In genomic region chr9:52223509-52224113, GRCm38 (mm10) we compare ENCODE assay signal across 11 mouse cellular contexts. TPM values are rescaled to one million over a fixed set of nuclear protein-coding genes. Genes with fewer than 3 reads are reported as not detected.
DNase-seq lines count a peak whose midpoint lies in the region; ATAC-seq and TF ChIP-seq lines count a peak whose summit lies in the region.
"Had no signal": no experiment of that assay in that cellular context is flagged by ENCODE, and none has a peak within 500 bp of the region (broad histone marks: within the 10 kb centered on the region; RNA-seq: fewer than 3 reads in every experiment).

No protein-coding gene starts in this region.

- H3K9ac ChIP-seq in embryonic facial prominence, embryonic 11.5 days (replicated peaks; ENCODE audit: low read length) = peak overlapping the region; percentile 4; the same call in 1 of the 2 replicates
- peak overlapping the region; percentile 16; the same call in 1 of the 2 replicates for H3K9ac ChIP-seq in hindbrain, embryonic 15.5 days
- H3K9ac ChIP-seq in neural tube, embryonic 13.5 days = peak overlapping the region; percentile 62
- H3K9ac ChIP-seq in liver, postnatal 0 days (replicated peaks) = no peak overlapping the region
- H3K9ac ChIP-seq: lung, embryonic 14.5 days had no signal

- no peak overlapping the region for H3K27ac ChIP-seq in embryonic facial prominence, embryonic 11.5 days (replicated peaks; ENCODE audit: low read depth, low read length)
- H3K27ac ChIP-seq in hindbrain, embryonic 15.5 days (replicated peaks) = peak overlapping the region; percentile 72
- peak overlapping the region; percentile 68 for H3K27ac ChIP-seq in neural tube, embryonic 13.5 days (replicated peaks)
- H3K27ac ChIP-seq in liver, postnatal 0 days (ENCODE audit: low read depth) = no peak overlapping the region
- H3K27ac ChIP-seq: left cerebral cortex, adult 2 months had no signal

- H3K27me3 ChIP-seq in embryonic facial prominence, embryonic 11.5 days (ENCODE audit: control insufficient read depth, insufficient read depth, low read length) = no peaks in the 10 kb centered on the region
- H3K27me3 ChIP-seq in hindbrain, embryonic 15.5 days = no peaks in the 10 kb centered on the region
- H3K27me3 ChIP-seq in neural tube, embryonic 13.5 days = no peaks in the 10 kb centered on the region
- no peaks in the 10 kb centered on the region for H3K27me3 ChIP-seq in liver, postnatal 0 days (ENCODE audit: insufficient read depth, low read length)

- no peaks in the 10 kb centered on the region for H3K36me3 ChIP-seq in embryonic facial prominence, embryonic 11.5 days (replicated peaks; ENCODE audit: control insufficient read depth, insufficient read depth, low read depth, low read length)
- H3K36me3 ChIP-seq in hindbrain, embryonic 15.5 days = no peaks in the 10 kb centered on the region
- H3K36me3 ChIP-seq in neural tube, embryonic 13.5 days = no peaks in the 10 kb centered on the region
- no peaks in the 10 kb centered on the region for H3K36me3 ChIP-seq in liver, postnatal 0 days (replicated peaks; ENCODE audit: insufficient read depth, low read length)

- no peak overlapping the region for H3K4me3 ChIP-seq in embryonic facial prominence, embryonic 11.5 days (ENCODE audit: low read depth, low read length)
- no peak overlapping the region for H3K4me3 ChIP-seq in hindbrain, embryonic 15.5 days
- no peak overlapping the region for H3K4me3 ChIP-seq in neural tube, embryonic 13.5 days
- no peak overlapping the region for H3K4me3 ChIP-seq in liver, postnatal 0 days (ENCODE audit: low read depth, low read length)
- H3K4me3 ChIP-seq: left cerebral cortex, adult 2 months had no signal

- H3K4me1 ChIP-seq in embryonic facial prominence, embryonic 11.5 days (ENCODE audit: control insufficient read depth, insufficient read depth, low read length) = no peaks in the 10 kb centered on the region
- H3K4me1 ChIP-seq in hindbrain, embryonic 15.5 days (replicated peaks) = peaks cover 14% of the 10 kb centered on the region
- H3K4me1 ChIP-seq in neural tube, embryonic 13.5 days (replicated peaks) = peaks cover 13% of the 10 kb centered on the region
- no peaks in the 10 kb centered on the region for H3K4me1 ChIP-seq in liver, postnatal 0 days (ENCODE audit: insufficient read depth)

- H3K4me2 ChIP-seq in embryonic facial prominence, embryonic 11.5 days (ENCODE audit: low read depth, low read length) = no peak overlapping the region
- peak overlapping the region; percentile 42 for H3K4me2 ChIP-seq in hindbrain, embryonic 15.5 days
- peak overlapping the region; percentile 43 for H3K4me2 ChIP-seq in neural tube, embryonic 13.5 days
- no peak overlapping the region for H3K4me2 ChIP-seq in liver, postnatal 0 days (ENCODE audit: low read depth, low read length)
- H3K4me2 ChIP-seq: lung, embryonic 14.5 days had no signal

- peak; percentile 76 for DNase-seq in heart, adult 11 months
- DNase-seq in heart, adult 18-20 months = no peak
- peak; percentile 34 for DNase-seq in embryonic facial prominence, embryonic 11.5 days (ENCODE audit: low spot score)
- no peak for DNase-seq in testis, postnatal 14 days (ENCODE audit: low spot score)
- DNase-seq in liver, postnatal 0 days = no peak
- DNase-seq in ovary, postnatal 10 days (ENCODE audit: low spot score) = no peak
- DNase-seq: kidney, adult 8-10 months; lung, embryonic 14.5 days had no signal

- no peak; the same call in 1 of the 2 replicates for ATAC-seq in embryonic facial prominence, embryonic 11.5 days (replicated peaks; ENCODE audit: insufficient number of reproducible peaks, low FRiP score, low TSS enrichment, low read depth)
- ATAC-seq in hindbrain, embryonic 15.5 days (ENCODE audit: low FRiP score, low read depth) = peak; percentile 82; the same call in 1 of the 2 replicates
- peak; percentile 84 for ATAC-seq in neural tube, embryonic 13.5 days (ENCODE audit: low read depth)
- ATAC-seq in liver, postnatal 0 days = no peak

- H3K9me3 ChIP-seq in embryonic facial prominence, embryonic 11.5 days (replicated peaks; ENCODE audit: control insufficient read depth, low read length) = no peaks in the 10 kb centered on the region
- no peaks in the 10 kb centered on the region for H3K9me3 ChIP-seq in hindbrain, embryonic 15.5 days
- no peaks in the 10 kb centered on the region for H3K9me3 ChIP-seq in neural tube, embryonic 13.5 days
- H3K9me3 ChIP-seq in liver, postnatal 0 days (ENCODE audit: low read length) = no peaks in the 10 kb centered on the region

- WGBS in embryonic facial prominence, embryonic 11.5 days = 24% methylated on average over 7 of the region's 7 CpGs
- WGBS in hindbrain, embryonic 15.5 days = 2% methylated on average over 7 of the region's 7 CpGs
- 12% methylated on average over 7 of the region's 7 CpGs for WGBS in neural tube, embryonic 13.5 days
- 66% methylated on average over 7 of the region's 7 CpGs for WGBS in liver, postnatal 0 days (ENCODE audit: insufficient replicate concordance)

- TF ChIP-seq EP300 in liver, postnatal 0 days (IDR thresholded peaks at IDR 0.05; ENCODE audit: low read depth) = no peak

- TF ChIP-seq CTCF in liver, postnatal 0 days (IDR thresholded peaks at IDR 0.05; ENCODE audit: low read depth) = no peak

RNA-seq across cellular contexts. Expression of gene Zc3h12c, which starts 55.2 kb away (rescaled TPM):
- total RNA-seq in heart, adult 18-20 months (2021) = 1 to 10 TPM; 7.7 to 8.4 TPM
- polyA plus RNA-seq in embryonic facial prominence, embryonic 11.5 days (2014; fragmentation: Nextera tagmentation; extraction: Ambion mirVana) = 5.5 and 6.0 TPM in 2 replicates
- polyA plus RNA-seq in hindbrain, embryonic 15.5 days (2015; fragmentation: Nextera tagmentation; extraction: Ambion mirVana) = 4.5 and 6.3 TPM in 2 replicates
- polyA plus RNA-seq in neural tube, embryonic 13.5 days (2015; fragmentation: Nextera tagmentation; extraction: Ambion mirVana) = 4.7 and 5.8 TPM in 2 replicates
- 0.72 and 0.75 TPM in 2 replicates for polyA plus RNA-seq in liver, postnatal 0 days (2015; fragmentation: Nextera tagmentation; extraction: Ambion mirVana)

Comparison
In these comparisons a context has a peak if more than half of its experiments do, and no peak if none do; other contexts are left out.
1. DNase-seq: peak in heart, adult 11 months (single experiment) and embryonic facial prominence, embryonic 11.5 days (single experiment); none in heart, adult 18-20 months (0 of 2), testis, postnatal 14 days (single experiment), liver, postnatal 0 days (single experiment) and ovary, postnatal 10 days (single experiment).
2. ATAC-seq: peak in hindbrain, embryonic 15.5 days (single experiment) and neural tube, embryonic 13.5 days (single experiment); none in embryonic facial prominence, embryonic 11.5 days (single experiment) and liver, postnatal 0 days (single experiment).
3. H3K27ac ChIP-seq: peak in hindbrain, embryonic 15.5 days (single experiment) and neural tube, embryonic 13.5 days (single experiment); none in embryonic facial prominence, embryonic 11.5 days (single experiment) and liver, postnatal 0 days (single experiment).
4. H3K4me2 ChIP-seq: peak in hindbrain, embryonic 15.5 days (single experiment) and neural tube, embryonic 13.5 days (single experiment); none in embryonic facial prominence, embryonic 11.5 days (single experiment) and liver, postnatal 0 days (single experiment).